Mouse (Mus musculus): ENCODE measurements around the gene Asb13.

Asb13 gene

GRCm38 (mm10) chr13:3667288-3667873, 33.5 kb downstream of the Asb13 start:
- DNase-seq: no peak

- DNase-seq: no peak
Observed at GRCm38 (mm10) chr13:3668068-3668467, 34.2 kb downstream of the Asb13 start.

- no peak for DNase-seq
Observed at GRCm38 (mm10) chr13:3669611-3670010, 35.8 kb downstream of the Asb13 start.

GRCm38 (mm10) chr13:3670039-3670438, 36.2 kb downstream of the Asb13 start:
- DNase-seq: no peak

GRCm38 (mm10) chr13:3673151-3673550, 39.3 kb downstream of the Asb13 start:
- DNase-seq: no peak

GRCm38 (mm10) chr13:3673622-3674021, 39.8 kb downstream of the Asb13 start:
- DNase-seq: no peak

GRCm38 (mm10) chr13:3675855-3676254, 42.0 kb downstream of the Asb13 start:
- DNase-seq: no peak

GRCm38 (mm10) chr13:3679098-3679497, 45.3 kb downstream of the Asb13 start:
- DNase-seq: no peak

GRCm38 (mm10) chr13:3686306-3686705, 52.5 kb downstream of the Asb13 start:
- no peak for DNase-seq

GRCm38 (mm10) chr13:3694599-3695343, 60.9 kb downstream of the Asb13 start:
- DNase-seq: no peak

GRCm38 (mm10) chr13:3696977-3697735, 63.3 kb downstream of the Asb13 start:
- no peak for DNase-seq

GRCm38 (mm10) chr13:3700752-3701151, 66.9 kb downstream of the Asb13 start:
- DNase-seq: no peak

All from cerebellum, postnatal 14 days (tissue).